Mouse (Mus musculus): ENCODE results near the gene Slc26a5. TPM values are rescaled to one million over a fixed set of nuclear protein-coding genes. Genes with fewer than 3 reads are reported as not detected.

The Slc26a5 gene
- 0.20 TPM in 1 of 2 replicates, not detected in the other for polyA plus RNA-seq (2014; fragmentation: Nextera tagmentation; extraction: Ambion mirVana)

- ATAC-seq (replicated peaks; ENCODE audit: insufficient number of reproducible peaks, low FRiP score, low TSS enrichment, low read depth) (peak; percentile 81), DNase-seq (ENCODE audit: low spot score) (peak; percentile 62)
- H3K36me3 ChIP-seq (replicated peaks; ENCODE audit: control insufficient read depth, insufficient read depth, low read depth, low read length): no peaks in the 10 kb centered on the region
- H3K4me1 ChIP-seq (ENCODE audit: control insufficient read depth, insufficient read depth, low read length): no peaks in the 10 kb centered on the region; the same call in 1 of the 2 replicates
- H3K9me3 ChIP-seq (replicated peaks; ENCODE audit: control insufficient read depth, low read length): no peaks in the 10 kb centered on the region
- H3K27me3 ChIP-seq (ENCODE audit: control insufficient read depth, insufficient read depth, low read length): no peaks in the 10 kb centered on the region
- H3K4me3 ChIP-seq (ENCODE audit: low read depth, low read length): peak within 1 kb of the TSS; percentile 17; the same call in 1 of the 2 replicates
- H3K4me2 ChIP-seq (ENCODE audit: low read depth, low read length): peak within 1 kb of the TSS; percentile 49
- H3K9ac ChIP-seq (replicated peaks; ENCODE audit: low read length): peak within 1 kb of the TSS; percentile 32; the same call in 1 of the 2 replicates
- no peak within 1 kb of the TSS for H3K27ac ChIP-seq (replicated peaks; ENCODE audit: low read depth, low read length)
- WGBS: 1% methylated on average over 29 of the region's 29 CpGs
These were observed at the start of gene Slc26a5 for GRCm38 (mm10) chr5:21865346-21866107. Gene Slc26a5, minus strand, starts transcription at chr5:21865604.

- Histone ChIP-seq H3K27me3 (ENCODE audit: control insufficient read depth, insufficient read depth, low read length) (no peaks in the 10 kb centered on the region), H3K4me3 (ENCODE audit: low read depth, low read length) (no peak overlapping the region), H3K36me3 (replicated peaks; ENCODE audit: control insufficient read depth, insufficient read depth, low read depth, low read length) (no peaks in the 10 kb centered on the region), H3K4me2 (ENCODE audit: low read depth, low read length) (no peak overlapping the region), H3K4me1 (ENCODE audit: control insufficient read depth, insufficient read depth, low read length) (no peaks in the 10 kb centered on the region), H3K9me3 (replicated peaks; ENCODE audit: control insufficient read depth, low read length) (no peaks in the 10 kb centered on the region), H3K27ac (replicated peaks; ENCODE audit: low read depth, low read length) (no peak overlapping the region), H3K9ac (replicated peaks; ENCODE audit: low read length) (no peak overlapping the region)
- WGBS: 51% methylated on average over 3 of the region's 3 CpGs
- ATAC-seq (replicated peaks; ENCODE audit: insufficient number of reproducible peaks, low FRiP score, low TSS enrichment, low read depth) (no peak), DNase-seq (ENCODE audit: low spot score) (no peak)
These were observed 49.4 kb upstream of the Slc26a5 start for GRCm38 (mm10) chr5:21914776-21915175.

- Histone ChIP-seq H3K4me1 (ENCODE audit: control insufficient read depth, insufficient read depth, low read length) (no peaks in the 10 kb centered on the region), H3K36me3 (replicated peaks; ENCODE audit: control insufficient read depth, insufficient read depth, low read depth, low read length) (no peaks in the 10 kb centered on the region), H3K4me3 (ENCODE audit: low read depth, low read length) (no peak overlapping the region), H3K4me2 (ENCODE audit: low read depth, low read length) (no peak overlapping the region), H3K9ac (replicated peaks; ENCODE audit: low read length) (no peak overlapping the region), H3K27me3 (ENCODE audit: control insufficient read depth, insufficient read depth, low read length) (no peaks in the 10 kb centered on the region), H3K27ac (replicated peaks; ENCODE audit: low read depth, low read length) (no peak overlapping the region), H3K9me3 (replicated peaks; ENCODE audit: control insufficient read depth, low read length) (no peaks in the 10 kb centered on the region)
- no peak for DNase-seq (ENCODE audit: low spot score)
- 88% methylated on average over 23 of the region's 23 CpGs for WGBS
- ATAC-seq (replicated peaks; ENCODE audit: insufficient number of reproducible peaks, low FRiP score, low TSS enrichment, low read depth): no peak
These were observed 47.6 kb upstream of the Slc26a5 start for GRCm38 (mm10) chr5:21912835-21913530.

GRCm38 (mm10) chr5:21910726-21911125 is 45.3 kb upstream of the Slc26a5 start:
- Histone ChIP-seq H3K27ac (replicated peaks; ENCODE audit: low read depth, low read length) (no peak overlapping the region), H3K4me3 (ENCODE audit: low read depth, low read length) (no peak overlapping the region), H3K36me3 (replicated peaks; ENCODE audit: control insufficient read depth, insufficient read depth, low read depth, low read length) (no peaks in the 10 kb centered on the region), H3K9ac (replicated peaks; ENCODE audit: low read length) (no peak overlapping the region), H3K4me2 (ENCODE audit: low read depth, low read length) (no peak overlapping the region), H3K4me1 (ENCODE audit: control insufficient read depth, insufficient read depth, low read length) (no peaks in the 10 kb centered on the region), H3K9me3 (replicated peaks; ENCODE audit: control insufficient read depth, low read length) (no peaks in the 10 kb centered on the region), H3K27me3 (ENCODE audit: control insufficient read depth, insufficient read depth, low read length) (no peaks in the 10 kb centered on the region)
- ATAC-seq (replicated peaks; ENCODE audit: insufficient number of reproducible peaks, low FRiP score, low TSS enrichment, low read depth): no peak
- 94% methylated on average over 12 of the region's 12 CpGs for WGBS
- DNase-seq (ENCODE audit: low spot score): no peak

GRCm38 (mm10) chr5:21909713-21910112 is 44.3 kb upstream of the Slc26a5 start:
- Histone ChIP-seq H3K4me3 (ENCODE audit: low read depth, low read length) (no peak overlapping the region), H3K4me2 (ENCODE audit: low read depth, low read length) (no peak overlapping the region), H3K9ac (replicated peaks; ENCODE audit: low read length) (no peak overlapping the region), H3K27ac (replicated peaks; ENCODE audit: low read depth, low read length) (no peak overlapping the region), H3K9me3 (replicated peaks; ENCODE audit: control insufficient read depth, low read length) (no peaks in the 10 kb centered on the region), H3K27me3 (ENCODE audit: control insufficient read depth, insufficient read depth, low read length) (no peaks in the 10 kb centered on the region), H3K4me1 (ENCODE audit: control insufficient read depth, insufficient read depth, low read length) (no peaks in the 10 kb centered on the region), H3K36me3 (replicated peaks; ENCODE audit: control insufficient read depth, insufficient read depth, low read depth, low read length) (no peaks in the 10 kb centered on the region)
- WGBS: 88% methylated on average over 3 of the region's 3 CpGs
- ATAC-seq (replicated peaks; ENCODE audit: insufficient number of reproducible peaks, low FRiP score, low TSS enrichment, low read depth) (no peak), DNase-seq (ENCODE audit: low spot score) (no peak)

GRCm38 (mm10) chr5:21901411-21901810 is 36.0 kb upstream of the Slc26a5 start:
- no peak; the same call in 1 of the 2 replicates for ATAC-seq (replicated peaks; ENCODE audit: insufficient number of reproducible peaks, low FRiP score, low TSS enrichment, low read depth)
- Histone ChIP-seq H3K9ac (replicated peaks; ENCODE audit: low read length) (no peak overlapping the region), H3K27ac (replicated peaks; ENCODE audit: low read depth, low read length) (no peak overlapping the region), H3K36me3 (replicated peaks; ENCODE audit: control insufficient read depth, insufficient read depth, low read depth, low read length) (no peaks in the 10 kb centered on the region), H3K9me3 (replicated peaks; ENCODE audit: control insufficient read depth, low read length) (no peaks in the 10 kb centered on the region), H3K4me1 (ENCODE audit: control insufficient read depth, insufficient read depth, low read length) (no peaks in the 10 kb centered on the region), H3K4me3 (ENCODE audit: low read depth, low read length) (no peak overlapping the region), H3K27me3 (ENCODE audit: control insufficient read depth, insufficient read depth, low read length) (no peaks in the 10 kb centered on the region), H3K4me2 (ENCODE audit: low read depth, low read length) (no peak overlapping the region)
- DNase-seq (ENCODE audit: low spot score): no peak
- 52% methylated on average over 12 of the region's 12 CpGs for WGBS

GRCm38 (mm10) chr5:21900891-21901290 is 35.5 kb upstream of the Slc26a5 start:
- H3K4me3 ChIP-seq (ENCODE audit: low read depth, low read length): no peak overlapping the region
- H3K36me3 ChIP-seq (replicated peaks; ENCODE audit: control insufficient read depth, insufficient read depth, low read depth, low read length): no peaks in the 10 kb centered on the region
- no peak overlapping the region for H3K4me2 ChIP-seq (ENCODE audit: low read depth, low read length)
- H3K27me3 ChIP-seq (ENCODE audit: control insufficient read depth, insufficient read depth, low read length): no peaks in the 10 kb centered on the region
- H3K4me1 ChIP-seq (ENCODE audit: control insufficient read depth, insufficient read depth, low read length): no peaks in the 10 kb centered on the region
- DNase-seq (ENCODE audit: low spot score) (no peak), ATAC-seq (replicated peaks; ENCODE audit: insufficient number of reproducible peaks, low FRiP score, low TSS enrichment, low read depth) (no peak)
- no peaks in the 10 kb centered on the region for H3K9me3 ChIP-seq (replicated peaks; ENCODE audit: control insufficient read depth, low read length)
- no peak overlapping the region for H3K27ac ChIP-seq (replicated peaks; ENCODE audit: low read depth, low read length)
- no peak overlapping the region for H3K9ac ChIP-seq (replicated peaks; ENCODE audit: low read length)
- WGBS: 69% methylated on average over 6 of the region's 6 CpGs

GRCm38 (mm10) chr5:21898875-21899274 is 33.5 kb upstream of the Slc26a5 start:
- no peak for ATAC-seq (replicated peaks; ENCODE audit: insufficient number of reproducible peaks, low FRiP score, low TSS enrichment, low read depth)
- no peak for DNase-seq (ENCODE audit: low spot score)
- Histone ChIP-seq H3K27ac (replicated peaks; ENCODE audit: low read depth, low read length) (no peak overlapping the region), H3K9ac (replicated peaks; ENCODE audit: low read length) (no peak overlapping the region), H3K9me3 (replicated peaks; ENCODE audit: control insufficient read depth, low read length) (no peaks in the 10 kb centered on the region), H3K4me2 (ENCODE audit: low read depth, low read length) (no peak overlapping the region), H3K4me1 (ENCODE audit: control insufficient read depth, insufficient read depth, low read length) (no peaks in the 10 kb centered on the region), H3K36me3 (replicated peaks; ENCODE audit: control insufficient read depth, insufficient read depth, low read depth, low read length) (no peaks in the 10 kb centered on the region), H3K27me3 (ENCODE audit: control insufficient read depth, insufficient read depth, low read length) (no peaks in the 10 kb centered on the region), H3K4me3 (ENCODE audit: low read depth, low read length) (no peak overlapping the region)
- 85% methylated on average over 6 of the region's 6 CpGs for WGBS
